Mouse (Mus musculus) urinary bladder, adult 2 months (tissue): ENCODE data around the gene Wfikkn1. TPM values are rescaled to one million over a fixed set of nuclear protein-coding genes. Genes with fewer than 3 reads are reported as not detected.

Experiments
- DNase-seq: peaks from one replicate; pipeline ENCODE4 v3.0.0; 2022; ENCODE audit warnings: low spot score
- polyA plus RNA-seq: library from polyadenylated mRNA; depleted of rRNA; stranded (reverse); fragments of >200 nt; gene quantifications from 2 replicates; pipeline ENCODE4 v1.2.3, GENCODE M21; 2012; rRNA removed

The Wfikkn1 gene
- polyA plus RNA-seq, 1 experiment: 0.77 TPM

GRCm38 (mm10) chr17:25837076-25837410, 43.6 kb downstream of the Wfikkn1 start, which contains the start of gene Rhbdl1:
Gene Rhbdl1 (minus strand): TSS chr17:25837295.
- DNase-seq: no peak

DNA sequence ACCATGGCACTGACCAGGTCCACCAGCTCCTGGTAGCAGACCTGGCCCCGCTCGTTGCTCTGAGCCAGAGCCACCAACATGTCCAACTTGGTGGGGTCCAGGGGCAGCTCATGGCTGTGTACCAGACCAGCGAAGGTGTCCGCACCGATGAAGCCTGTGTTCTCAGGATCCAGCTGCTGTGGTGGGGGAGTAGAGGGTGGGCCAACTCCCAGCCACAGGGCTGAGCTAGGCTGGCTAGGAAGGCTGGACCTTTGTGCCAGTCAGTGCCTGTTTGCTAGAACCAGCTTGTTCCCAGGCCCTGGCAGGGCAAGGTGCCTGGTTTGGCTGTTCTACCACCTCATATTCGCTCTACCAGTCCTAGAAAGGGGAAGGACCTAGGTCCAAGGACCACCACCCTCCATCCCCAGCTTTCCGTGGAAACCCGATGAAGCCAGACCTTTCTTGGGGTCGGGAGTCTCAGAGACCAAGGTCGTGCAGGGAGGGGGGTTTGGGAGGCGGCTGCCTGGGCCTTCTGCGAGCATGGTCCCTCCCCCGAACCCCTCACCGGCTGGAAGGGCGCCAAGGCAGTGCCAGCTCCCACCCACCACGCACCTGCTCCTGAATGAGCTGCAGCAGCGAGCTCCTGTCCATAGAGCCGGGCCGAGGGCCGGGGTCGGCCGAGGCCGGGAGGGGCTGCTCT, 44.1 kb downstream of the Wfikkn1 start:
- DNase-seq: no peak

GRCm38 (mm10) chr17:25835816-25836215, 44.8 kb downstream of the Wfikkn1 start:
- DNase-seq: no peak

- no peak for DNase-seq
Measured at GRCm38 (mm10) chr17:25835301-25835700, 45.4 kb downstream of the Wfikkn1 start.

DNA sequence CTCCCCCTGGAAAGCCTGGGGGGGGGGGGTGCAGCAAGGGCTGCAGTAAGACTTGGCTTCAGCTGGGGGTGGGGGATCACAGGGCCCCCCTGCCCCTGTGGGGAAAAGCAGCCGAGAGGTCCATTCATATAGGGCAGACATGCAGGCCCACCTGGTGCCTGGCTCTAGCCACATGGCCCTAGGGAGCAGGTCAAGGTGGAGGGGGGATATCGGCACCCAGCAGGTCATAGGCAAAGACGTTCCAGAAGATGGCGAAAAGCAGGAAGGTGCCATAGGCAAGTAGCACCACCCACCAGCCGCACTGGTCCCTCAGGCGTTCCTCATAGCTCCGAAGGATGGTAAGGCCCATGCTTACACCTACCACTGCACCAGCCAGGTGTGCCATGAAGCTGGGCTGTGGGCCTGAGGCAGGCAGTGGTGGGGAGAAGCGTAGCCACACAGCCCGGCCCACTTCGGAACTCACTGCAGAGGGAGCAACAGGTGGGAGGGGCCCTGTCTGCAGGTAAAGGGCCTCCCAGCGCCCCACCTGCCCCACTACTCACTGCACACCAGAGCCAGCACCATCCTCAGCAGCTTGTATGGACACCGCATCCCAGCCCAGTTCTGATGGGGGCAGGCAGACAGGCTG, 45.9 kb downstream of the Wfikkn1 start:
- no peak for DNase-seq

DNA sequence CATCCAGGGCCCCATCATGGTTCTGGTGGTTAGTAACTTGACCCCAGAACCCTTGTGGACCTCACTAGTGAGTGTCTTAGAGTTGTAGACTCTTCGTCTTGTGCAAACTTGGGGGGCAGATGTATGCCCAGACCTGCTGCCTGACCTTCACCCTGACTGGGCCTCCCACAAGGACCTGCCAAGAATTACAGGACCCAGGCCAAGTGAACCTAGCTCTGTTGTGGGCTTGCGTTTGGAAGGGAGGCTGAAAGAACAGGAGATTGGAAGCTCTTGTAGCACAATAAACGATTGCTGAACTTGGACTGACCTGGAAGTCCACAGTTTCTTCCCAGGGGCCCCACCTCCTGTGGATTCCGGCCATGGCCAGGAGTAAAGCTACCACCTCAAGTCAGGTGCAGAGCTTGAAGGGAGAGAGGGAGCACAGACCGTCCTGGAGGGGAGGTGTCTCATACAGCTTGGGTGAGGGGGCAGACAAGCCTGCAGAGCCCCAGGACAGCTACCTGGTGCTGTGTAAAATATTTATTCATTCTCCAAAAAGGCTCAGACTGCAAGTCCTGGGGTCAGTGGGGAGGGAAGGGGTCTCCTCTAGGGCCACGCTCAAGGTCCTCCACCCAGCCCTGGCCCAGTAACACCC, 46.6 kb downstream of the Wfikkn1 start:
- DNase-seq: no peak

- no peak for DNase-seq
Measured at GRCm38 (mm10) chr17:25833291-25833663, 47.4 kb downstream of the Wfikkn1 start, which contains the start of gene Stub1. Gene Stub1 (minus strand): TSS chr17:25833404.

GRCm38 (mm10) chr17:25832436-25833290, 48.0 kb downstream of the Wfikkn1 start:
- peak; percentile 98 for DNase-seq

- no peak for DNase-seq
Measured at GRCm38 (mm10) chr17:25831451-25832281, 49.0 kb downstream of the Wfikkn1 start.

DNA sequence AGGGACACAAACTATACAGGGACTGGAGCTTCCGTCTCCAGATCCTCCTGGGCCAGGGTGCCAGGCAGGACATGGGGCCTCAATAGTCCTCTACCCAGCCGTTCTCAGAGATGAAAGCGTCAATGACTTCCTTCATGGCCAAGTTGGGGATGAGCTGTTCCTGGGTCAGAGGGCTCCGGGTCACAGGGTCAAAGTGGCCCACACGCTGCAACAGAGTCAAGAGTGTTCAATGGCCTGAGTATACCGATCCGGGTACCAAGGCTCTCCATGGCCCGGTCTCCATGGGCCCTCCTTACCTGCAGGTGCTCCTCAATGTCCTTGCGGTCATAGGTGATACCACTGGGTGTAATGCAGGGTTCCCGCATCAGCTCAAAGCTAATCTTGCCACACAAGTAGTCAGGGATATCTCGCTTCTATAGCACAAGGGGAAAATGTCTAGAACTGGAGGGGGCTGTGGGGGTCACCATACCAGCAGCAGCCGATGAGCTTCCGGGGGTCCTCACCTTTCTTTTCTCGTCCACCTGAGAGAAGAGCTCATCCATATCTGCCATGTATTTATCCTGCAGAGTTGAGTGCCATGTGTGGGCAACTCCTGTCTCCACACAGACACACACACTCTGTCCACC, 49.7 kb downstream of the Wfikkn1 start:
- DNase-seq: no peak

DNA sequence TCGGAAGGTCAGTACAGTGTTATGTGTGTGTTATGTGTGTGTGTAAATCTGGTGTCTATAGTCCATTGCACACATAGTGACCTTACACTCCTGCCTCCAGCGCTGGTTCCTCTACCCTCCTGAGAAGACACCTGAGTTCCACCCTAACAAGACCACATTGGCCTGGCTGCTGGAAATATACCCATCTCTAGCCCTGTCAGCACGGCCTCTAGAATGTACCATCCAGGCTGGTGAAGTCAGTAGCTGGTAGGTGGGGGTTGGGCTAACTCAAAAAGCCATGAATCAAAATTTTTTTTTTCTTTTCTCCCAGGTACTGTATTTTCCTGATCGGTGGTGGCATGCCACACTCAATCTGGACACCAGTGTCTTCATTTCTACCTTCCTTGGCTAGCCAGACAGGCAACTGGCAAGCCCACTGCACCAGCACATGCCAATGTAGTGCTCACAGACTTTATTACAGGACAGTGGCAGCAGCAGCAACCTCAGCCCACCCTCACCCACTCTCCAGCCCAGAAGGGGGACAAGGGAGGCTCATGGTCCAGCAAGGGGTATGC, 50.4 kb downstream of the Wfikkn1 start:
- no peak for DNase-seq

DNA sequence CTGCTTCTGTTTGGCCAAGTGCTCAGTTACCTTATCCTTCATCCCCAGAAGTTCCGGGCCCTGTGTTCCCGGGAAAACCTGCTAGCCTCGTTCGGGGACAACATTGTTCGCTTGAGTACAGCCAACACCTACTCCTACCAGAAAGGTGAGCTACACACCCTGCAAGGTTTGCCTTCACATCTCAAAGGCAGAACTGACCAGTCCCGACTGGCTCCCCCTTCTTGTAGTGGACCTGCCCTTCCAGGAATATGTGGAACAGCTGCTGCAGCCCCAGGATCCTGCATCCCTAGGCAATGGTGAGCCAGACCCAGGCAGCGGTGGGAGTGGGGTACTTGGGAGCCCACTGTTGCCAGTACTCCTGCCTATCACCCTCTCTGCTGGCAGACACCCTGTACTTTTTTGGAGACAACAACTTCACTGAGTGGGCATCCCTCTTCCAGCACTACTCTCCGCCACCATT, 51.1 kb downstream of the Wfikkn1 start:
- DNase-seq: no peak

DNA sequence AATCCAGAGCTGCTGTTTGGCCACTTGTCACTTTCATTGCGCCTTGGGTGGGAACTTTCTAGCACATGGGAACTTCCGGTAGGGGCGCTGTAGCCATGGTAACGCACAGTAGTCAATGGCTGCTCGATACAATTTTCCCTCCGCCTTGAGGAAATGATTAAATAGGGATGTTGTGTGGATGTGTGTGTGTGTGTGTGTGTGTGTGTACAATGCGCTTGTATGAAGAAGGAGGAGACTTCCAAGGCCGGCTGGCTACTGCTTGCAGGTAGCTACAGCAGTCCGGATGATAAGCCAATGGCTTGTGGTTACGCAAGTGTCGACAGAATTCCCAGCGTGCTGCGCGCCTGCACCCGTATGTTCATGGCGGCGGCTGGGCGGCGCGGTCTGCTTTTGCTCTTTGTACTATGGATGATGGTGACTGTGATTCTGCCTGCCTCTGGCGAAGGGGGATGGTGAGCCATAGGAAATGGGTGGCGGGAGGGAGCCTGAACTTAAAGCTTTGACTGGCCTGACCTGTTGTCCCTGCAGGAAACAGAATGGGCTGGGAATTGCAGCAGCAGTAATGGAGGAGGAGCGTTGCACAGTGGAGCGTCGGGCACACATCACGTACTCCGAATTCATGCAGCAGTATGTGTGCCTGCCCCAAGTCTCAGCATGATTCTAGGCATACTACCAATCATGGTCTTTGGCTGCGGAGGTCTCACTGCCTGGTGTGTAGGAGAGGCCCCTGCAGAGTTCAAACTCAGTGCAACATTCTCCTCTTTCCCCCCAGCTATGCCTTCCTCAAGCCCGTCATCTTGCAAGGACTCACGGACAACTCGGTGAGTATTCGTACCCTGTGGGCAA, 51.7 kb downstream of the Wfikkn1 start, which contains the start of gene Jmjd8:
Jmjd8 (plus strand) TSS at position 156 of the 846 bp plus-strand sequence.
- no peak for DNase-seq

GRCm38 (mm10) chr17:25828223-25828594, 52.4 kb downstream of the Wfikkn1 start:
- no peak for DNase-seq

Other genes starting within 250 kb of the Wfikkn1 start
- not detected in 2 replicates for gene Gng13, start 163.7 kb downstream of the Wfikkn1 start, polyA plus RNA-seq
- gene Chtf18, start 153.4 kb downstream of the Wfikkn1 start, polyA plus RNA-seq: 2.2 TPM in 2 replicates
- gene Rpusd1, start 153.2 kb downstream of the Wfikkn1 start, polyA plus RNA-seq: 16.2 and 21.7 TPM in 2 replicates
- 0.73 and 1.1 TPM in 2 replicates for gene Mslnl, start 144.8 kb downstream of the Wfikkn1 start, polyA plus RNA-seq
- gene Msln, start 126.5 kb downstream of the Wfikkn1 start, polyA plus RNA-seq: 11.1 and 29.7 TPM in 2 replicates
- gene Narfl, start 107.1 kb downstream of the Wfikkn1 start, polyA plus RNA-seq: 24.8 and 26.1 TPM in 2 replicates
- gene Haghl, start 95.2 kb downstream of the Wfikkn1 start, polyA plus RNA-seq: 47.5 and 66.1 TPM in 2 replicates
- 0.06 and 0.18 TPM in 2 replicates for gene Ccdc78, start 94.3 kb downstream of the Wfikkn1 start, polyA plus RNA-seq
- 96.2 and 131 TPM in 2 replicates for gene Fam173a, start 88.0 kb downstream of the Wfikkn1 start, polyA plus RNA-seq
- gene AC134908.4, start 85.2 kb downstream of the Wfikkn1 start, polyA plus RNA-seq: not detected in 2 replicates
- 15.4 and 16.5 TPM in 2 replicates for gene Metrn, start 83.7 kb downstream of the Wfikkn1 start, polyA plus RNA-seq
- 5.0 and 6.9 TPM in 2 replicates for gene Fbxl16, start 71.8 kb downstream of the Wfikkn1 start, polyA plus RNA-seq
- 23.2 and 27.6 TPM in 2 replicates for gene Wdr24, start 57.2 kb downstream of the Wfikkn1 start, polyA plus RNA-seq
- 55.9 and 60.7 TPM in 2 replicates for gene Jmjd8, start 52.0 kb downstream of the Wfikkn1 start, polyA plus RNA-seq
- gene Stub1, start 47.5 kb downstream of the Wfikkn1 start, polyA plus RNA-seq: 209 and 230 TPM in 2 replicates
- 20.7 and 27.5 TPM in 2 replicates for gene Rhbdl1, start 43.6 kb downstream of the Wfikkn1 start, polyA plus RNA-seq
- 16.8 and 20.6 TPM in 2 replicates for gene Gm20683, start 39.1 kb downstream of the Wfikkn1 start, polyA plus RNA-seq
- gene Rhot2, start 36.0 kb downstream of the Wfikkn1 start, polyA plus RNA-seq: 52.4 and 62.0 TPM in 2 replicates
- gene Wdr90, start 19.4 kb downstream of the Wfikkn1 start, polyA plus RNA-seq: 12.0 and 14.4 TPM in 2 replicates
- gene Mcrip2, start 12.1 kb downstream of the Wfikkn1 start, polyA plus RNA-seq: 11.0 and 13.6 TPM in 2 replicates
- 61.0 and 67.8 TPM in 2 replicates for gene Mettl26, start 5.8 kb downstream of the Wfikkn1 start, polyA plus RNA-seq
- 36.7 and 44.3 TPM in 2 replicates for gene Rab40c, start 38.9 kb upstream of the Wfikkn1 start, polyA plus RNA-seq
- 48.7 and 53.5 TPM in 2 replicates for gene Pigq, start 64.1 kb upstream of the Wfikkn1 start, polyA plus RNA-seq
- gene Nhlrc4, start 64.1 kb upstream of the Wfikkn1 start, polyA plus RNA-seq: 0.15 TPM in 1 of 2 replicates, not detected in the other
- 0.06 and 0.07 TPM in 2 replicates for gene A930017K11Rik, start 71.7 kb upstream of the Wfikkn1 start, polyA plus RNA-seq
- gene Capn15, start 104.9 kb upstream of the Wfikkn1 start, polyA plus RNA-seq: 30.1 and 32.4 TPM in 2 replicates
- 21.2 and 28.6 TPM in 2 replicates for gene Rab11fip3, start 188.7 kb upstream of the Wfikkn1 start, polyA plus RNA-seq
- 81.4 and 105 TPM in 2 replicates for gene Decr2, start 209.5 kb upstream of the Wfikkn1 start, polyA plus RNA-seq
- 13.9 and 20.6 TPM in 2 replicates for gene Nme4, start 214.7 kb upstream of the Wfikkn1 start, polyA plus RNA-seq
- gene Tmem8, start 232.4 kb upstream of the Wfikkn1 start, polyA plus RNA-seq: 17.1 and 21.8 TPM in 2 replicates
- gene Mrpl28, start 242.6 kb upstream of the Wfikkn1 start, polyA plus RNA-seq: 62.8 and 76.4 TPM in 2 replicates